Mouse (Mus musculus) cerebellum, adult 8-10 months (tissue): ENCODE measurements around the gene Serpina3a.
"Not testable (repeated sequence)": the region's sequence is repeated elsewhere in the genome, so short reads cannot be mapped to it uniquely, and the experiment has no call there.

Experiments used
- DNase-seq: peaks from one replicate; pipeline ENCODE4 v3.0.0; 2022

Gene Serpina3a

GRCm38 (mm10) chr12:104112333-104112732 is at the start of gene Serpina3a:
Serpina3a (plus strand) TSS chr12:104112724.
- not testable (repeated sequence) for DNase-seq

- DNase-seq = no peak
These were observed 48.0 kb upstream of the Serpina3a start for GRCm38 (mm10) chr12:104064532-104064931.

DNA sequence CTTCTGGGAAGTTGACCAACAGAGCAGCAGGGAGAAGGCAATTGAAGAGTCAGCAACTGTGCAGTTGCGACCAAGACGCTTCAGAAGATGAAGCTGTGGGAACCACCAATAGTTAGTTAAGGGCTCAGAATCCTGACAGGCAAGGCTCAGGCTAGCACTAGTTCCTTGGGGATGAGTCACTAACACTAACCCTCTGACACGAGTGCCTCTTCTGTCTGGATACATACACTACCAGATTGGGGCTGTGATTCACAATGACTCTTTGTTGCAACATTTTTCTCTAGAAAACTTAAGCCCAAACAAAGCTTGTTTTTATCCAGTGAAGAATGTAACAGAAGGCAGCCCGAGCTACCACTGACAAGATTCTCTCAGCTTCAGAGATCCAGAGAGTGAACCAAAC is 47.5 kb upstream of the Serpina3a start:
- no peak for DNase-seq

DNA sequence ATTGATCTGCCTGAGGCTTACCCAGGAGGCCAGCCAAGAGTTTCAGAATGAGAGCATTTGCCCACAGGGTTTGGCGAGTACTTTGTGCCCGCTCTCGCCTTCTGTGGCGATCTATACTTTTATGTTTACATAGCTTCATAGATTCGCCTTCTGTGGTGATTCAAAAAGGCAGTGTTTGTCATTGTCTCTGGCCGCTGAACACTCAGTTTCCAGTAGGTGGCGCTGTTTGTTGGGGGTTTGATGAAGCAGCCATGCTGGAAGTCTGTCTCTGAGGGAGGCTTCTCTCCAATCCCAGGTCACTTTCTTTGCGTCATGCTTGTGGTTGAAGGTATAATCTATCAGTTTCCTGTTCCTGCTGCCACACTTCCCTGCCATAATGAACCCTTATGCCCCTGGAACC is 46.3 kb upstream of the Serpina3a start:
- DNase-seq = peak; percentile 34

GRCm38 (mm10) chr12:104067549-104067948 is 45.0 kb upstream of the Serpina3a start:
- peak; percentile 25 for DNase-seq

DNA sequence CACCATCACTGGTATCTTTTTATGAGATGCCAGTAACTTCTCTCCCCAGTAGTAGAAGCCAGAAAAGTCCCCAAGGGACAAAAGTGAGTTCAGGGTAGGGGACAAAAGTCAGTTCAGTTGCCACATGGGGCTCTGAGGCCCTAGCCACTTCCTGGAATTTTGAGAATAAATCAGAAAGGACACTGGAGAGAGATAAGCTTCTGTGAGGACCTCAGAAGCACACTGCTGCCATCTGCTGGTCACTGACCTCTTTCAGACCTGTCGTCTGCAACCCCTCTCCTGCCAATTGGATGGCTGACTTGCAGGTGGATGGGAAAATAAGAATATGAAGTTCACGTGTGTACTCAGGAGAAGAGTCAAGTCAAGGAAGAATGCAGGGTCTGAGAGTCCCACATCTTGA is 42.9 kb upstream of the Serpina3a start:
- peak; percentile 54 for DNase-seq

DNA sequence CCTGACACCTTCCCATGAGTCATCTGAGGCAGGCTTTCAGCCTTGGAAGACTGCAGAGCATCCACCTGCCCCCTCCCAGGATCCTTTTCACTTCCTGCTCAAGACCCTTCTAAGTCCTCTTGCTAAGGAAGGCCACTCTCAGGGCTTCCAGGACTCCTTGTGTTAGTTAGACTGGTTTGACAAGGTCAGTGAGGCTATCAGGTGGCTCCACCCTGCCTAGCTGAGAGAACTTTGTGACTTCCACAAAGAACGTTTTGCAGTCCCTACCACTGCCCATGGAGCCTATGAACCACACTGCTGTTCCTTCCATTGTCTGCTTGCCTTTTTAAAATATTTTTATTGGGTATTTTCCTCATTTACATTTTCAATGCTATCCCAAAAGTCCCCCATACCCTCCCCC is 40.8 kb upstream of the Serpina3a start:
- DNase-seq = no peak

GRCm38 (mm10) chr12:104072286-104072685 is 40.2 kb upstream of the Serpina3a start:
- DNase-seq = no peak

- no peak for DNase-seq
These were observed 22.4 kb upstream of the Serpina3a start for GRCm38 (mm10) chr12:104090119-104090518.

DNA sequence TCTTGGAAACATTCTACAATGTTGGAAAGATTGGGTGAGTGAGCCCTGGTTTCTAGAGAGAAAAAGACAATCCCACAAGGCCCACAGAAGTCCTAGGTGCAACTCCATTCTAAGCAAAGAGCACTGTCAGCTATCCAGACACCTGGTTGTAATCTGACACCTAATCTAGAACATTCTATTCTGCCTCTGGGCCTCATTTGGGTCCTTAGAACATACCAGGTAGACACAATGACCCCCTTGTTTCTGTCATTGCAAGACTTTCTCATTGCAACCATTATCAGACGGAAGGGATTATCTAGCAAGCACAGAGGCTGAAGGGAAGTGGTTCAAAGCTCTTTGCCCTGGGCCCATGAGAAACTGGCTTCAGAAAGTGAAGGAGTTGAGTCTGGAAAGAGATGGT is 21.2 kb upstream of the Serpina3a start:
- DNase-seq = no peak

DNA sequence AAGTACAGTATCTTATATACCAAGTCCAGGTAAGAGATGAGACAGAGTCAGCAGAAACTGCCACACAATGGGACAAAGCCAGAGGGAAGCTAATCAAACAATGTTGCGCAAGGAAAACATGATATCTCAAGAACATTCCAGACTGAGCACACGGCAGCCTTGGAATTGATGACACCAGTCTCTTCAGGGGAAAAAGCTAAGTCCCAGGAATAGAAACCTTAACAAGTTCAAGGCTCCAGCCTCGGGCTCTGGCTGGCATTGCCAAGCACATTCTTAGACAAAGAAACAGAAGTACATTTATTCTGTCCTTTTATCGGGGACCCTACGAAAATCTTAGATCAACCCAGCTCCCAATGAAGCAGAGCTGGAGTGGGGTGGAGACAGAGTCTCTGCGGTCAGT is 11.8 kb upstream of the Serpina3a start, which contains the start of gene Serpina5:
TSS of gene Serpina5 (plus strand) at position 346 of the 400 bp plus-strand sequence.
- no peak for DNase-seq

DNA sequence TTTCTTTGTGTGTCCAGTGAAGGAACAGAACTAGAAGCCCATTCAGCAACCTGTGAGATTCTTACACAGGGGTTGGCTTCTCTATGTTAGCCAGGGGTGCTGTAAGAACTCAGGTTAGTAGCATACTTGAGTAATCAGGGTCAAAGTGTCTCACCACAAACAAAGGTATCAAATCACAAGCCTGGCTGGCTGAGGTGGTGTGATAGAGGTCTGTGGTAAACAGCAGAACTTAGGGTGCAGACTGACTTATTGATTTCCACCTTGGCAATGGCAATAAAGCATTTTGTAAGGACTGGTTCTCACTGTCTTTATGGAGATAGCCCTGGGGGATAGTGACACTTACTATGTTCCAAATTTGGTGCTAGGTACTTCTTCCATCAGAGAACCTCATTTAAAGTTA is 6.7 kb upstream of the Serpina3a start:
- no peak for DNase-seq

GRCm38 (mm10) chr12:104106919-104107318 is 5.6 kb upstream of the Serpina3a start:
- no peak for DNase-seq

DNA sequence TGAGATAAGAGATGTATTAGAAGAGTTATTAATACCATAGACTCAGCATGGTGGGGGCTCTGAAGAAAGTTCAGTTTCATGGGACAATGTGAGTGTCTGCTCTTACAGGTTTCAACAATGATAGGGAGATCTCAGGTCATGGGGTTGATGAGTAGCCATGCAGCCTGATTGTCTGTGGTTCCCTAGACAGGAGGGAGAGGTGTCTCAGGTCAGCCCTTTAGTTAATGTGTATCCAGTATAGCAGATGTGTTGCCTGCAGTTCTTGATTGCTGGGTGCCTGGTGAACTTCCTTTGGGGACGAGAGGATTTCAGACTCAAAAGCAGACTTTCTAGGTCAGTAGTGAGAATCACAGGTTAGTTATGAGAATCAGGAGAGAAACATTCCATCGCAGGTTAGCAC is 4.0 kb upstream of the Serpina3a start:
- DNase-seq = no peak

GRCm38 (mm10) chr12:104114921-104115579 is 2.5 kb downstream of the Serpina3a start:
- no peak for DNase-seq

GRCm38 (mm10) chr12:104123097-104123496 is 10.6 kb downstream of the Serpina3a start:
- no peak for DNase-seq

- no peak for DNase-seq
These were observed 11.5 kb downstream of the Serpina3a start for GRCm38 (mm10) chr12:104123996-104124395.

DNA sequence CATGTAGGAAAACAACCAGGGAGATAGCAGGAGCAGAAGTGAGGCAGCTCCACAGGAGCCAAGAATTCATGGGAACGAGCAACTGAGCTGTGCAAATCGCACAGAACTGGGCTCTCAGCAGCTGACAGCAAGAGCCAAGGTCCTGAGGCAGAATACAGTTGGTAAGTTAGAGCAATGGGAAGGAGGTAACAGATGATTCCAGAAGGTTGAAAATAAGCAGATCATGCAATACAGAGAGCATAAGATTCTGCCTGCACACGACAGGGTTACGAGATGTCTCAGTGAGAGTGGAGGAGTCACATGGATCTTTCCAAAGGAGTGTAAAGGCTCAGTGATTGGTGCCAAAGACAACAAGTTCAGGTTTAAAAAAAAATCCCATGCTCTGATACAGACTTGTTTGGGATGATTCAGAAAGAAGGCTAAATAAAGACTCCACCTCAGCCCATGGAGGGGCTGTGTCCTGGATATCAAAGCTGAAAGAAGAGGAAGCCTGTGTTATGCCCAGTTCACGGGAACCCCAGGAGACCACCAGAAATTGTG is 12.6 kb downstream of the Serpina3a start:
- no peak for DNase-seq

- no peak for DNase-seq
These were observed 15.2 kb downstream of the Serpina3a start, which contains the start of gene Serpina3b for GRCm38 (mm10) chr12:104127696-104128095. Serpina3b (plus strand) TSS chr12:104127996.

GRCm38 (mm10) chr12:104131041-104131440 is 18.5 kb downstream of the Serpina3a start:
- DNase-seq = no peak

DNA sequence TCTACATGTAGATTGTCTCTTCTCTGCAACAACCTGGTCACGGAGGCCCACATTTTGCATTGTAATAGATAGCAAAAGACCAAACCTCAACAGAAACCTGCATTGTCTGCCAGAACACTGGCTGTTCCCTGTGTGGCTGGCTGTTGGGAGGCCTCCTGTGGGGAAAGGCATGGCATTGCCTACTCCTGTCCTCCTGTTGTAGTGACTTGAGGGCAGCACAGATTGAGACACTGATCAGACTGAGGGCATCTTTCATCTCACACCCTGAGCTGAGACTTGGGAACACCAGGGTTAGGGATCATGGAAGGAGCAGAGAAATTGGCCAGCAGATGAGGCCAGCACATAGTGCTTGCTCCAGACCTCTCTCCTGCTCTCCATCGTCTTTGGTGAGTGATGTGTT is 25.7 kb downstream of the Serpina3a start:
- DNase-seq = no peak

- DNase-seq = no peak
These were observed 28.1 kb downstream of the Serpina3a start for GRCm38 (mm10) chr12:104140543-104141103.

GRCm38 (mm10) chr12:104141506-104141905 is 29.0 kb downstream of the Serpina3a start:
- no peak for DNase-seq

DNA sequence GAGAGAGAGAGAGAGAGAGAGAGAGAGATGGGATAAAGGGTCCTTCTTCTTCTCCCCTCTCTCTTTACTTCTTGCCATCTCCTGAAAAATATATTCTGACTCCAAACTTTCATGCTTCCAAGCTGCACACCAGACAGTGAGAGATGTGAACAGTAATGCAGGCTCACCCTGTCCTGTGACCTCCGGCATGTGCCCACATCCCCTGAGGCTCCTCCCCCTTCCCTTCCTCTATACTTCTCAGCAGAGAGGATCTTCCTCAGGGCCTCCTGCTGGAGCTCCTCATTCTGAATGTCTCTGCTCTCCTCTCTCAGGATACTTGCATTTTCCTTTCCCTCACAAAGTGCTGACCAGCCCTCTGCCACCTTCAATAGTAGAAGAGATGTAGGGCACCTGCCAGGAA is 29.9 kb downstream of the Serpina3a start:
- no peak for DNase-seq
